Mouse (Mus musculus) embryonic facial prominence, embryonic 13.5 days (tissue): ENCODE measurements around the gene Mtus2. TPM values are rescaled to one million over a fixed set of nuclear protein-coding genes. Genes with fewer than 3 reads are reported as not detected.

ENCODE experiments used
- ATAC-seq: fragments of 200-750 bp; cut with Nextera tagmentation; 2 replicates; pipeline ENCODE4 v1.8.0; 2017; ENCODE audit warnings: low read depth; ENCODE audit not compliant: insufficient number of reproducible peaks, insufficient read depth, low FRiP score, low TSS enrichment
- H3K27ac ChIP-seq: fragments of 300-500 bp; sonication (generic); 2 replicates; pipeline ENCODE4 v1.5.1; 2015; ENCODE audit warnings: moderate library complexity, mild to moderate bottlenecking, inconsistent platforms
- H3K27me3 ChIP-seq: fragments of 300-500 bp; sonication (generic); 2 replicates; pipeline ENCODE4 v1.6.1; 2015; ENCODE audit warnings: mild to moderate bottlenecking, inconsistent platforms
- H3K36me3 ChIP-seq: fragments of 300-500 bp; sonication (generic); 2 replicates; pipeline ENCODE4 v1.6.1; 2015; ENCODE audit warnings: mild to moderate bottlenecking, inconsistent platforms
- H3K4me1 ChIP-seq: fragments of 300-500 bp; sonication (generic); 2 replicates; pipeline ENCODE4 v1.6.1; 2015; ENCODE audit warnings: inconsistent platforms
- H3K4me2 ChIP-seq: fragments of 300-500 bp; sonication (generic); 2 replicates; pipeline ENCODE4 v1.6.1; 2015; ENCODE audit warnings: moderate library complexity, mild to moderate bottlenecking, inconsistent platforms
- H3K4me3 ChIP-seq: fragments of 300-500 bp; sonication (generic); 2 replicates; pipeline ENCODE4 v1.5.1; 2015; ENCODE audit warnings: mild to moderate bottlenecking, inconsistent platforms
- H3K9ac ChIP-seq: fragments of 300-500 bp; sonication (generic); 2 replicates; pipeline ENCODE4 v1.6.1; 2015; ENCODE audit warnings: mild to moderate bottlenecking, inconsistent platforms
- H3K9me3 ChIP-seq: fragments of 300-500 bp; sonication (generic); 2 replicates; pipeline ENCODE4 v1.6.1; 2016; ENCODE audit warnings: inconsistent platforms
- WGBS: fragments of 180-500 bp; shearing (Covaris S2); methylation state at CpG from one replicate; pipeline ENCODE4 v1.1.7; 2015; ENCODE audit warnings: mixed read lengths; 5-methylcytosine and 5-hydroxymethylcytosine counted together
- polyA plus RNA-seq: library from polyadenylated mRNA; unstranded; fragments of >200 nt; fragmentation: Nextera tagmentation; extraction: Ambion mirVana; gene quantifications from 2 replicates; pipeline ENCODE4 v1.2.1, GENCODE M21; 2015

Gene Mtus2
- polyA plus RNA-seq, 1 experiment from 2014 or later = 8.1 TPM

DNA sequence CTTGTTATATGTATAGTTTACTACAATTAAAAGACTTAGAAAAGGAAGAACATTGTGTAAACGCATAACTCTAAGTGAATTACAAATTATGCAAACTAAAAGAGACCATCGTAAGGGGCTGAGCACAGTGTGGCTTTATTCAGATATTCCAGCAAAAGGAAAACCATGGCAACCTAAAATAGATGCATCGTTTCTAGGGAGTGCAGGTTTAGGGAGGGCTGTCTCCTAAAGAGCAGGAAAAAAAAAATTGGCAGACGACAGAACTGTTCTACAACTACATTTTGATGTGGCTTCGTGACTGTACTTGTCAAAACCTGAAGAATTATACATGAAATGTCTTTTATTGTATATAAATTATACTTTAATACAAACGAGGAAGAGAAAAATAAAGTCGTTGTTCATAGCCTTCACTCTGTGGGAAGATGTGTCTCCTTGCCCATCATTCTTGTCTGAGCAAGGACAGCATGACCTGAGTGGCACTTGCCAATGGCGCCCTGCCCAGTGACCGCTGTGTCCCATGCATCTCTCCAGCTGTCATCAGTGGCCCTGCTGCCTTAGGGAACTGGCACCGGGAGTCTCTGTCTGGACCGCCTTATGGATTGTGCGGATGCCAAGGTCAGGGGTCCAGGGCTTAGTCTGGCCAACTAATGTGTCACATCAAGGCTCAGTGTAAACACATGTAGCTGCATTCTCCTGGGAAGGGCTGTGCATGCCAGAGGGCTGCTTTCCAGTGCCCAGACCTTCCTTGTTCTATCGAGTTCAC lies 95.9 kb downstream of the Mtus2 start:
- Histone ChIP-seq H3K27ac (no peak overlapping the region), H3K9me3 (no peaks in the 10 kb centered on the region), H3K9ac (no peak overlapping the region), H3K4me3 (no peak overlapping the region), H3K4me2 (no peak overlapping the region), H3K36me3 (no peaks in the 10 kb centered on the region), H3K4me1 (no peaks in the 10 kb centered on the region), H3K27me3 (no peaks in the 10 kb centered on the region)
- ATAC-seq = no peak
- WGBS = 76% methylated on average over 13 of the region's 13 CpGs

DNA sequence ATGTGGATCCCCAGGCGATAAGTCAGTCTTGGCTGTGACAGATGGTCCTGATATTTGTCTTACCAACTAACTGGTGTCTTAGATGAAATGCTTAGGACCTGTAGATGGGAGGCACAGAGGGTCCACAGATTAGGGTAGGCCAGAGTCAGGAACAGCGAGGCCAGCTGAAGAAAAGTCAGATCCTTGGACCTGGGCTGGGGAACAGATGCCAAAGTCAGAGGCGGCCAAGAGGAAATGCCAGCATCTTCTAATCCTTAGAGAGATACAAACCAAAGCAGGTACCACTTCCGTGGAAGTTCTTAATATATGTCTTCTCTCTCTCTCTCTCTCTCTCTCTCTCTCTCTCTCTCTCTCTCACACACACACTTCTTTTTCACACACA lies 96.5 kb downstream of the Mtus2 start:
- 68% methylated on average over 4 of the region's 4 CpGs for WGBS
- no peak overlapping the region for H3K9ac ChIP-seq
- no peak overlapping the region for H3K27ac ChIP-seq
- no peaks in the 10 kb centered on the region for H3K27me3 ChIP-seq
- no peak for ATAC-seq
- no peaks in the 10 kb centered on the region for H3K9me3 ChIP-seq
- H3K4me1 ChIP-seq = no peaks in the 10 kb centered on the region
- no peak overlapping the region for H3K4me2 ChIP-seq
- no peaks in the 10 kb centered on the region for H3K36me3 ChIP-seq
- no peak overlapping the region for H3K4me3 ChIP-seq

DNA sequence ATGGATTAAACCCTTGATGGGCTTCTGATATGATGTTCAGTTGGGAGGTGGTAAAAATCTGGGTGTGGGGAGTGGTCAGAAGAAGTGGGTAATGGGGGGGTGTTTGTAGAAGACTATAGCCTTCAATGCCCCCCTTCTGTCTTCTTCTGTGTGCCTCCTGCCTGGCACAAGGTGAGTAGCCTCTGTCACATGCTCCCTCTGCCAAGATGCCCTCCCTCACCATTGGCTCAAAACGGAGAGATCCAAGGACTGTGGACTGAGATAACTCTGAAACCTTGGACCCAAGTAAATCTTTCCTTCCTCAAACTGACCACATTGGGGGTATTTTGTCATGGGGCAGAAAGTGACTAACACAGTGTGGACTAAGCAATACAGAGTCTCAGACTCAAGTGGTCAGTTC lies 99.7 kb downstream of the Mtus2 start:
- Histone ChIP-seq H3K36me3 (no peaks in the 10 kb centered on the region), H3K4me1 (no peaks in the 10 kb centered on the region), H3K4me2 (no peak overlapping the region), H3K9ac (no peak overlapping the region), H3K27me3 (no peaks in the 10 kb centered on the region), H3K27ac (no peak overlapping the region), H3K9me3 (no peaks in the 10 kb centered on the region), H3K4me3 (no peak overlapping the region)
- ATAC-seq = no peak
- 70% methylated on average over 1 of the region's 1 CpGs for WGBS

DNA sequence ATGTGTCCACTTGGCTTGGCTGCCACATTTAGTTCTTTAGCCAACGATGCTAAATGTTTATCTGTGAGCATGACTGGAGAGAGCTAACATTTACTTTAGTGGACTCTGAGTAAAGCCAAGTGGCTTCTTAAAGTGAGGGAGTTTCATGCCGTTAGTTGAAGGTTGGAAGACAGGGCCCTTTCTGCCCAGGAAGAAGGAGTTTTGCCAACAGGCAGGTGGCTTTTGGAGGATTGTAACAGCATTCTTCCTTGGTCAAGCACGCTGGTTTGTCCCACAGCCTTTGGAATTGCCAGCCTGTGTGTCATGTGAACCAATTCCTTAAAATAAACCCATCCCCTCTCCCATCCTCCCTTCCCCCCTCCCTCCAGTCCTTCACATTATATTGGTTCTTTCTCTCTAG lies 100.3 kb downstream of the Mtus2 start:
- WGBS = 73% methylated on average over 3 of the region's 3 CpGs

DNA sequence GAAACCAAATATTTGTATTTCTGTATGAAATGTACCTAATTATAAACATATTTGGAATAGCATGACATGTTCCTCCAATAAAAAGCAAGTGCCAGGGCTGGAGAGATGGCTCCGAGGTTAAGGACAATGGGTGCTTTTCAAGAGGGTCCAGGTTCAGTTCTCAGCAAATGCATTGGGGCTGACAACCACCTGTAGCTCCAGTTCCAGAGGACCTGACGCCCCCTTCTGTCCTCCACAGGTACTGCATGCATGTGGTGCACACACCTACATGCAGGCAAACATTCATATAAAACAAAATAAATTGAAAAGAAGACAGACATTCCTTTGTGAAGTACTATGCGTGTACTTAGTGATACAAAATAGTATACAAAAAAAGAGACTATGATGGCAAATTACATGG lies 102.2 kb downstream of the Mtus2 start:
- 68% methylated on average over 3 of the region's 3 CpGs for WGBS
- Histone ChIP-seq H3K9me3 (no peaks in the 10 kb centered on the region), H3K4me1 (no peaks in the 10 kb centered on the region), H3K27ac (no peak overlapping the region), H3K36me3 (no peaks in the 10 kb centered on the region), H3K4me2 (no peak overlapping the region), H3K27me3 (no peaks in the 10 kb centered on the region), H3K9ac (no peak overlapping the region), H3K4me3 (no peak overlapping the region)
- ATAC-seq = no peak

More for the DNA sequence above, 100.3 kb downstream of the Mtus2 start:
- H3K27ac ChIP-seq = no peak overlapping the region
- no peak overlapping the region for H3K4me2 ChIP-seq
- no peaks in the 10 kb centered on the region for H3K9me3 ChIP-seq
- no peaks in the 10 kb centered on the region for H3K4me1 ChIP-seq
- no peak overlapping the region for H3K9ac ChIP-seq
- no peak overlapping the region for H3K4me3 ChIP-seq
- no peaks in the 10 kb centered on the region for H3K36me3 ChIP-seq
- no peaks in the 10 kb centered on the region for H3K27me3 ChIP-seq
- ATAC-seq = no peak

DNA sequence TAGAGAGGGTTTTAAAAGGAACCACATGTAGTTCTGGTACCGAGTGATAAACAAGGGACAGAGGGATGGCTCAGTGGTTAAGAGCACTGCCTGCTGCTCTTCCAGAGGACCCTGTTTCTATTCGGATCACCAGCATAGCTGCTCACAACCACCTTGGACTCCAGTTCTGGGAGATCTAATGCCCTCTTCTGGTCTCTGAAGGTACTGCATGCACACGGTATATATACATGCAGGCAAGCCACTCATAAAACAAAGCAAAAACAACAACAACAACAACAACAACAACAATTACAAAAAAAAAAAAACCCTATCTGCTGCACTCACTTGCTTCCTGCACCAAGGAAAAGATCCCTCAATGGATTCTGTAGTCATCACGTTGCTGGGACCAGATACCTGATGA lies 104.7 kb downstream of the Mtus2 start:
- no peaks in the 10 kb centered on the region for H3K4me1 ChIP-seq
- H3K9me3 ChIP-seq = no peaks in the 10 kb centered on the region
- no peak overlapping the region for H3K9ac ChIP-seq
- ATAC-seq = no peak
- H3K36me3 ChIP-seq = no peaks in the 10 kb centered on the region
- H3K27ac ChIP-seq = no peak overlapping the region
- no peak overlapping the region for H3K4me2 ChIP-seq
- H3K27me3 ChIP-seq = no peaks in the 10 kb centered on the region
- 83% methylated on average over 4 of the region's 4 CpGs for WGBS
- no peak overlapping the region for H3K4me3 ChIP-seq

- 86% methylated on average over 3 of the region's 3 CpGs for WGBS
- H3K36me3 ChIP-seq = no peaks in the 10 kb centered on the region
Measured at GRCm38 (mm10) chr5:148063745-148064144, 106.6 kb downstream of the Mtus2 start.

DNA sequence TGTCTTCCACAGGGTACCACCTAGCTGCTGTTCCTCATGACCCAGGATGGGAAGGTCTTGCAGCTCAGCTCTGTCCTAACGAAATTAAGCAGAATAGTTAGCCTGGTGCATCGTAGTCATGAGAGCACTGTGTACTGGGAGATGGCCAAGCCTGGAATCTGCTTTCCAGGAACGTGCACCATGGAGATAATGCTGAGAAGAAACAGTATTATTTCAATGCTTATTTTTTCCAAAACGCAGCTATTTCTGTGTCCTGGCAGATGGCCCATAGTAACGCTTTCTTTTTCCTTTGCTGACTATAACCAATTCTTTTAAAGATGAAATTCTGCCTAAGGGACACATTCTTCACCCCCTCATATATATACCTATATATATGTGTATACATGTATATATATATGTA lies 108.1 kb downstream of the Mtus2 start:
- no peak for ATAC-seq
- Histone ChIP-seq H3K4me3 (no peak overlapping the region), H3K36me3 (no peaks in the 10 kb centered on the region), H3K9me3 (no peaks in the 10 kb centered on the region), H3K9ac (no peak overlapping the region), H3K4me2 (no peak overlapping the region), H3K27ac (no peak overlapping the region), H3K27me3 (no peaks in the 10 kb centered on the region), H3K4me1 (no peaks in the 10 kb centered on the region)
- WGBS = 80% methylated on average over 5 of the region's 5 CpGs

More at GRCm38 (mm10) chr5:148063745-148064144, 106.6 kb downstream of the Mtus2 start:
- Histone ChIP-seq H3K9ac (no peak overlapping the region), H3K9me3 (no peaks in the 10 kb centered on the region), H3K27ac (no peak overlapping the region), H3K4me2 (no peak overlapping the region), H3K4me3 (no peak overlapping the region), H3K27me3 (no peaks in the 10 kb centered on the region), H3K4me1 (no peaks in the 10 kb centered on the region)
- ATAC-seq = no peak

- Histone ChIP-seq H3K4me3 (no peak overlapping the region), H3K9me3 (no peaks in the 10 kb centered on the region), H3K9ac (no peak overlapping the region), H3K27me3 (no peaks in the 10 kb centered on the region), H3K27ac (no peak overlapping the region), H3K4me1 (no peaks in the 10 kb centered on the region), H3K36me3 (no peaks in the 10 kb centered on the region), H3K4me2 (no peak overlapping the region)
- ATAC-seq = no peak
- 4% methylated on average over 4 of the region's 4 CpGs for WGBS
Measured at GRCm38 (mm10) chr5:148069909-148070308, 112.8 kb downstream of the Mtus2 start.

GRCm38 (mm10) chr5:148071800-148072199 lies 114.7 kb downstream of the Mtus2 start:
- Histone ChIP-seq H3K9ac (no peak overlapping the region), H3K4me1 (no peaks in the 10 kb centered on the region), H3K9me3 (no peaks in the 10 kb centered on the region), H3K27ac (no peak overlapping the region), H3K4me2 (no peak overlapping the region), H3K36me3 (no peaks in the 10 kb centered on the region), H3K4me3 (no peak overlapping the region), H3K27me3 (no peaks in the 10 kb centered on the region)
- ATAC-seq = no peak
- WGBS = 6% methylated on average over 9 of the region's 9 CpGs

- Histone ChIP-seq H3K9ac (no peak overlapping the region), H3K36me3 (no peaks in the 10 kb centered on the region), H3K9me3 (no peaks in the 10 kb centered on the region), H3K4me3 (no peak overlapping the region), H3K4me2 (no peak overlapping the region), H3K27me3 (no peaks in the 10 kb centered on the region), H3K27ac (no peak overlapping the region), H3K4me1 (no peaks in the 10 kb centered on the region)
- no peak for ATAC-seq
- WGBS = 90% methylated on average over 5 of the region's 5 CpGs
Measured at GRCm38 (mm10) chr5:148073461-148073860, 116.3 kb downstream of the Mtus2 start.

DNA sequence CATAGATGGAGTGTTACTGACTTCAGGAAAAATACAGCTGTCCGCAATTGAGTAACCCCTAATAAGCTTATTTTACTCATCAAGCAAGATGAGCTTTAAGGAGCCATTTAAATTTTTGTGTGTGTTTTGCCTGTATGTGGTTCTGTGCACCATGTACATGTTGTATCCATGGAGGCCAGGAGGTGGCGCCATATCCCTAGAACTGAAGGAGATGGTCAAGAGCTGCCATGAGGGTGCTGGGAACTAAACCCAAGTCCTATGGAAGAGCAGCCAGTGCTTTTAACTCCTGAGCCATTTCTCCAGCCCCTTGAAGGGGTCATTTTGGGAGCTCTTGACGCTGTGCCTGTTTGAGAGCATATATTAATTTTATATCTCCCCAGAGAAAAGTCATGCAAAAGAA lies 122.6 kb downstream of the Mtus2 start:
- no peak for ATAC-seq
- H3K27ac ChIP-seq = no peak overlapping the region
- no peak overlapping the region for H3K9ac ChIP-seq
- 84% methylated on average over 3 of the region's 3 CpGs for WGBS
- no peak overlapping the region for H3K4me2 ChIP-seq
- H3K36me3 ChIP-seq = no peaks in the 10 kb centered on the region
- H3K4me3 ChIP-seq = no peak overlapping the region
- no peaks in the 10 kb centered on the region for H3K9me3 ChIP-seq
- no peaks in the 10 kb centered on the region for H3K4me1 ChIP-seq
- no peaks in the 10 kb centered on the region for H3K27me3 ChIP-seq
